Mouse (Mus musculus) forebrain, embryonic 10.5 days (tissue): ENCODE data around the gene Zc3h14. TPM values are rescaled to one million over a fixed set of nuclear protein-coding genes. Genes with fewer than 3 reads are reported as not detected.

ENCODE experiments used
- DNase-seq: peaks from one replicate; pipeline ENCODE4 v3.0.0-alpha.2; 2017; ENCODE audit warnings: low spot score; ENCODE audit errors: extremely low spot score
- H3K27ac ChIP-seq: fragments of 300-500 bp; sonication (generic); 2 replicates; pipeline ENCODE4 v1.5.1; 2016; ENCODE audit warnings: mild to moderate bottlenecking
- H3K27me3 ChIP-seq: fragments of 300-500 bp; sonication (generic); 2 replicates; pipeline ENCODE4 v1.6.1; 2016; ENCODE audit warnings: mild to moderate bottlenecking; ENCODE audit not compliant: poor library complexity, severe bottlenecking
- H3K36me3 ChIP-seq: fragments of 300-500 bp; sonication (generic); replicated peaks from 2 replicates; pipeline ENCODE4 v1.6.1; 2016; ENCODE audit warnings: mild to moderate bottlenecking, moderate library complexity
- H3K4me1 ChIP-seq: fragments of 300-500 bp; sonication (generic); 2 replicates; pipeline ENCODE4 v1.6.1; 2016
- H3K4me3 ChIP-seq: fragments of 300-500 bp; sonication (generic); 2 replicates; pipeline ENCODE4 v1.5.1; 2016; ENCODE audit warnings: mild to moderate bottlenecking, moderate library complexity
- H3K9me3 ChIP-seq: fragments of 300-500 bp; sonication (generic); 2 replicates; pipeline ENCODE4 v1.6.1; 2016; ENCODE audit warnings: mild to moderate bottlenecking, moderate library complexity
- WGBS: fragments of 180-500 bp; shearing (Covaris S2); methylation state at CpG from one replicate; pipeline ENCODE4 v1.1.7; 2016; 5-methylcytosine and 5-hydroxymethylcytosine counted together
- polyA plus RNA-seq: library from polyadenylated mRNA; unstranded; fragments of >200 nt; fragmentation: Nextera tagmentation; extraction: Ambion mirVana; gene quantifications from 2 replicates; pipeline ENCODE4 v1.2.1, GENCODE M21; 2016

Gene Zc3h14
- polyA plus RNA-seq, 1 experiment from 2014 or later = 133 TPM

GRCm38 (mm10) chr12:98832929-98833598, 86.3 kb downstream of the Zc3h14 start:
- no peak for DNase-seq
- no peaks in the 10 kb centered on the region for H3K9me3 ChIP-seq
- no peak overlapping the region for H3K27ac ChIP-seq
- H3K27me3 ChIP-seq = no peaks in the 10 kb centered on the region
- H3K4me1 ChIP-seq = no peaks in the 10 kb centered on the region
- no peak overlapping the region for H3K4me3 ChIP-seq
- peaks cover 73% of the 10 kb centered on the region for H3K36me3 ChIP-seq
- 91% methylated on average over 8 of the region's 8 CpGs for WGBS

DNA sequence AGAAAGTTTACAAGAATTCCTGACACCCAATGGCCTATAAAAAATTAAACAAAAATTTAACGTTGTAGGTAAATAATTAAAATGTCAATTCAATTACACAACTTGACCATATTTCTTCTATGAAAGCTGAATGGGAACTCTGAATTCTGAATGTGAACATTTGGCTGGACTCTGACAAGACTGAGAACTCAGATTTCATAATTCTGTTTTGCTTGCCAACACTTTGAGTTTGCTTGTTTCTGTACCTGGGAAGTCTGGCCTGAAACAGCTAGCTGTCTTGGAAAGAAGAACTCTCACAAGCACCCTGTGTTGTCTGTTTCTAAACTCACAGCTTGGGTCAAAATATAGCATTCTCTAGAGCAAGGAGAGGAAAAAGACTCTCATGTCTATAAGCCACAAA, 87.1 kb downstream of the Zc3h14 start:
- Histone ChIP-seq H3K36me3 (peaks cover 66% of the 10 kb centered on the region), H3K4me1 (no peaks in the 10 kb centered on the region), H3K27me3 (no peaks in the 10 kb centered on the region), H3K27ac (no peak overlapping the region), H3K4me3 (no peak overlapping the region), H3K9me3 (no peaks in the 10 kb centered on the region)
- 88% methylated on average over 1 of the region's 1 CpGs for WGBS
- no peak for DNase-seq

GRCm38 (mm10) chr12:98834879-98835278, 88.1 kb downstream of the Zc3h14 start:
- no peak for DNase-seq
- no peaks in the 10 kb centered on the region for H3K4me1 ChIP-seq
- peaks cover 58% of the 10 kb centered on the region for H3K36me3 ChIP-seq
- WGBS = 94% methylated on average over 2 of the region's 2 CpGs
- no peaks in the 10 kb centered on the region for H3K27me3 ChIP-seq
- H3K9me3 ChIP-seq = no peaks in the 10 kb centered on the region
- no peak overlapping the region for H3K27ac ChIP-seq
- H3K4me3 ChIP-seq = no peak overlapping the region

DNA sequence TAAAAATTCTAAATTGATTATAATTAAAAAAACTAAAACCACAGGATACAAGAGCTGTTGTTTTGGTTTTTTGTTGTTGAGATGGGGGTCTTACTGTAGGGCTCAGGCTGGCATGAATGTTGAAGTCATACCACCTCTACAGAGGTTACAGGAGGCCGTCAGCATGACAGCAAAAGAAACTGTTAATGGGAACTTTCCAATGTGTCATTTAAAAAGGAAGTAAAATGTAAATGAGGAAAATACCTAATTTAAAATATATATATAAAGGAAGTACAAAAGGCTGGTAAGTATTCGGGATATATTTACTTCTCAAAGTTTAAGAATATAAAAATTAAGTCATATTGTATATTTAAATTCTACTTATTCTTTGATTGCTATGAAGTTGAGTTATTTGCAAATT, 88.7 kb downstream of the Zc3h14 start:
- 93% methylated on average over 2 of the region's 2 CpGs for WGBS
- H3K27ac ChIP-seq = no peak overlapping the region
- no peaks in the 10 kb centered on the region for H3K4me1 ChIP-seq
- no peak overlapping the region for H3K4me3 ChIP-seq
- no peaks in the 10 kb centered on the region for H3K9me3 ChIP-seq
- no peaks in the 10 kb centered on the region for H3K27me3 ChIP-seq
- DNase-seq = no peak
- H3K36me3 ChIP-seq = peaks cover 62% of the 10 kb centered on the region

Other genes with a start within 250 kb of the Zc3h14 start
- 15.8 and 18.6 TPM in 2 replicates for gene Kcnk10, start 168.7 kb upstream of the Zc3h14 start, polyA plus RNA-seq
- gene Spata7, start 118.8 kb upstream of the Zc3h14 start, polyA plus RNA-seq = 22.4 and 23.6 TPM in 2 replicates
- 7.4 TPM in 2 replicates for gene Ptpn21, start 9.6 kb upstream of the Zc3h14 start, polyA plus RNA-seq
- gene Eml5, start 154.5 kb downstream of the Zc3h14 start, polyA plus RNA-seq = 20.5 and 21.0 TPM in 2 replicates
- 40.0 and 42.7 TPM in 2 replicates for gene Ttc8, start 173.6 kb downstream of the Zc3h14 start, polyA plus RNA-seq